Mouse (Mus musculus): ENCODE measurements at regions not wholly inside any gene's neighbourhood (a gene's known extent, or its start where the extent isn't known, plus 50 kb on each side); places are given as distances from the start of the nearest gene placed in this dataset.
"Not testable (repeated sequence)": the region's sequence is repeated elsewhere in the genome, so short reads cannot be mapped to it uniquely, and the experiment has no call there.

- 96% methylated on average over 1 of the region's 1 CpGs for WGBS
- Histone ChIP-seq H3K27me3 (ENCODE audit: control insufficient read depth, insufficient read depth, low read length) (no peaks in the 10 kb centered on the region), H3K36me3 (ENCODE audit: control insufficient read depth, insufficient read depth, low read length) (no peaks in the 10 kb centered on the region), H3K27ac (ENCODE audit: insufficient read depth, low read depth, low read length) (no peak overlapping the region), H3K4me1 (ENCODE audit: control insufficient read depth, insufficient read depth, insufficient read length, low read length) (no peaks in the 10 kb centered on the region), H3K4me3 (ENCODE audit: low read depth, low read length) (no peak overlapping the region)
- TF ChIP-seq CTCF (IDR thresholded peaks at IDR 0.05; ENCODE audit: extremely low read depth, insufficient read length, insufficient replicate concordance, low read depth, low read length) = no peak
- TF ChIP-seq POLR2A (IDR thresholded peaks at IDR 0.05; ENCODE audit: low read depth, low read length) = no peak
Measured at GRCm38 (mm10) chr14:17556458-17556857, 103.6 kb upstream of the Thrb start.

GRCm38 (mm10) chr14:17560001-17560400 lies 100.1 kb upstream of the Thrb start:
- not testable (repeated sequence) for H3K27ac ChIP-seq (ENCODE audit: insufficient read depth, low read depth, low read length); H3K36me3 ChIP-seq (ENCODE audit: control insufficient read depth, insufficient read depth, low read length); H3K4me1 ChIP-seq (ENCODE audit: control insufficient read depth, insufficient read depth, insufficient read length, low read length); H3K4me3 ChIP-seq (ENCODE audit: low read depth, low read length); H3K27me3 ChIP-seq (ENCODE audit: control insufficient read depth, insufficient read depth, low read length)
- 38% methylated on average over 3 of the region's 3 CpGs for WGBS

GRCm38 (mm10) chr14:17567927-17568326 lies 92.1 kb upstream of the Thrb start:
- 36% methylated on average over 1 of the region's 1 CpGs for WGBS
- no peak overlapping the region for H3K4me3 ChIP-seq (ENCODE audit: low read depth, low read length)
- TF ChIP-seq POLR2A (IDR thresholded peaks at IDR 0.05; ENCODE audit: low read depth, low read length) = no peak
- no peak for TF ChIP-seq CTCF (IDR thresholded peaks at IDR 0.05; ENCODE audit: extremely low read depth, insufficient read length, insufficient replicate concordance, low read depth, low read length)

GRCm38 (mm10) chr14:17569087-17569636 lies 90.9 kb upstream of the Thrb start:
- no peak overlapping the region for H3K4me3 ChIP-seq (ENCODE audit: low read depth, low read length)
- no peaks in the 10 kb centered on the region for H3K36me3 ChIP-seq (ENCODE audit: control insufficient read depth, insufficient read depth, low read length)
- H3K27ac ChIP-seq (ENCODE audit: insufficient read depth, low read depth, low read length) = no peak overlapping the region
- WGBS = 56% methylated on average over 2 of the region's 2 CpGs
- no peaks in the 10 kb centered on the region for H3K4me1 ChIP-seq (ENCODE audit: control insufficient read depth, insufficient read depth, insufficient read length, low read length)
- H3K27me3 ChIP-seq (ENCODE audit: control insufficient read depth, insufficient read depth, low read length) = no peaks in the 10 kb centered on the region
- TF ChIP-seq POLR2A (IDR thresholded peaks at IDR 0.05; ENCODE audit: low read depth, low read length) (no peak), CTCF (IDR thresholded peaks at IDR 0.05; ENCODE audit: extremely low read depth, insufficient read length, insufficient replicate concordance, low read depth, low read length) (no peak)

More at GRCm38 (mm10) chr14:17567927-17568326, 92.1 kb upstream of the Thrb start:
- Histone ChIP-seq H3K36me3 (ENCODE audit: control insufficient read depth, insufficient read depth, low read length) (no peaks in the 10 kb centered on the region), H3K27me3 (ENCODE audit: control insufficient read depth, insufficient read depth, low read length) (no peaks in the 10 kb centered on the region), H3K4me1 (ENCODE audit: control insufficient read depth, insufficient read depth, insufficient read length, low read length) (no peaks in the 10 kb centered on the region), H3K27ac (ENCODE audit: insufficient read depth, low read depth, low read length) (no peak overlapping the region)

- H3K27ac ChIP-seq (ENCODE audit: insufficient read depth, low read depth, low read length) = no peak overlapping the region
- H3K36me3 ChIP-seq (ENCODE audit: control insufficient read depth, insufficient read depth, low read length) = no peaks in the 10 kb centered on the region
- H3K4me3 ChIP-seq (ENCODE audit: low read depth, low read length) = no peak overlapping the region
- no peaks in the 10 kb centered on the region for H3K27me3 ChIP-seq (ENCODE audit: control insufficient read depth, insufficient read depth, low read length)
- TF ChIP-seq CTCF (IDR thresholded peaks at IDR 0.05; ENCODE audit: extremely low read depth, insufficient read length, insufficient replicate concordance, low read depth, low read length) (no peak), POLR2A (IDR thresholded peaks at IDR 0.05; ENCODE audit: low read depth, low read length) (no peak)
- WGBS = 63% methylated on average over 1 of the region's 1 CpGs
- H3K4me1 ChIP-seq (ENCODE audit: control insufficient read depth, insufficient read depth, insufficient read length, low read length) = no peaks in the 10 kb centered on the region
Measured at GRCm38 (mm10) chr14:17578776-17579175, 81.3 kb upstream of the Thrb start.

GRCm38 (mm10) chr14:17589595-17589994 lies 70.5 kb upstream of the Thrb start:
- Histone ChIP-seq H3K36me3 (ENCODE audit: control insufficient read depth, insufficient read depth, low read length) (no peaks in the 10 kb centered on the region), H3K27ac (ENCODE audit: insufficient read depth, low read depth, low read length) (no peak overlapping the region), H3K4me3 (ENCODE audit: low read depth, low read length) (no peak overlapping the region), H3K4me1 (ENCODE audit: control insufficient read depth, insufficient read depth, insufficient read length, low read length) (no peaks in the 10 kb centered on the region), H3K27me3 (ENCODE audit: control insufficient read depth, insufficient read depth, low read length) (no peaks in the 10 kb centered on the region)
- TF ChIP-seq POLR2A (IDR thresholded peaks at IDR 0.05; ENCODE audit: low read depth, low read length) (no peak), CTCF (IDR thresholded peaks at IDR 0.05; ENCODE audit: extremely low read depth, insufficient read length, insufficient replicate concordance, low read depth, low read length) (no peak)

- Histone ChIP-seq H3K36me3 (ENCODE audit: control insufficient read depth, insufficient read depth, low read length) (no peaks in the 10 kb centered on the region), H3K27ac (ENCODE audit: insufficient read depth, low read depth, low read length) (no peak overlapping the region), H3K4me1 (ENCODE audit: control insufficient read depth, insufficient read depth, insufficient read length, low read length) (no peaks in the 10 kb centered on the region), H3K27me3 (ENCODE audit: control insufficient read depth, insufficient read depth, low read length) (no peaks in the 10 kb centered on the region), H3K4me3 (ENCODE audit: low read depth, low read length) (no peak overlapping the region)
- no peak for TF ChIP-seq CTCF (IDR thresholded peaks at IDR 0.05; ENCODE audit: extremely low read depth, insufficient read length, insufficient replicate concordance, low read depth, low read length)
- no peak for TF ChIP-seq POLR2A (IDR thresholded peaks at IDR 0.05; ENCODE audit: low read depth, low read length)
- 65% methylated on average over 5 of the region's 5 CpGs for WGBS
Measured at GRCm38 (mm10) chr14:17599553-17599952, 60.5 kb upstream of the Thrb start.

GRCm38 (mm10) chr14:17602357-17602756 lies 57.7 kb upstream of the Thrb start:
- Histone ChIP-seq H3K4me1 (ENCODE audit: control insufficient read depth, insufficient read depth, insufficient read length, low read length) (no peaks in the 10 kb centered on the region), H3K4me3 (ENCODE audit: low read depth, low read length) (no peak overlapping the region), H3K36me3 (ENCODE audit: control insufficient read depth, insufficient read depth, low read length) (no peaks in the 10 kb centered on the region), H3K27me3 (ENCODE audit: control insufficient read depth, insufficient read depth, low read length) (no peaks in the 10 kb centered on the region), H3K27ac (ENCODE audit: insufficient read depth, low read depth, low read length) (no peak overlapping the region)
- TF ChIP-seq POLR2A (IDR thresholded peaks at IDR 0.05; ENCODE audit: low read depth, low read length) (no peak), CTCF (IDR thresholded peaks at IDR 0.05; ENCODE audit: extremely low read depth, insufficient read length, insufficient replicate concordance, low read depth, low read length) (no peak)
- 98% methylated on average over 1 of the region's 1 CpGs for WGBS
